Mouse (Mus musculus): Measurements from ENCODE around the gene Emid1. TPM values are rescaled to one million over a fixed set of nuclear protein-coding genes. Genes with fewer than 3 reads are reported as not detected.
A peak's percentile ranks its signal among the peaks of the same experiment; 100 is the strongest.

The Emid1 gene
- polyA plus RNA-seq, 1 experiment = 13.3 TPM

- WGBS = 87% methylated on average over 6 of the region's 6 CpGs
- peaks cover 7% of the 10 kb centered on the region for H3K4me1 ChIP-seq (ENCODE audit: control insufficient read depth, insufficient read depth, low read length)
- no peak for DNase-seq
These were observed 50.4 kb downstream of the Emid1 start for GRCm38 (mm10) chr11:5101641-5102040.

GRCm38 (mm10) chr11:5100801-5101200, 51.3 kb downstream of the Emid1 start:
- Histone ChIP-seq H3K4me1 (ENCODE audit: control insufficient read depth, insufficient read depth, low read length) (peaks cover 9% of the 10 kb centered on the region), H3K27me3 (ENCODE audit: control insufficient read depth, insufficient read depth, low read length) (no peaks in the 10 kb centered on the region), H3K4me3 (replicated peaks; ENCODE audit: insufficient read depth, low read depth, low read length) (no peak overlapping the region), H3K27ac (ENCODE audit: insufficient read depth, low read length) (no peak overlapping the region)
- TF ChIP-seq POLR2A (IDR thresholded peaks at IDR 0.05; ENCODE audit: borderline replicate concordance, insufficient read depth, low read length) (no peak), CTCF (IDR thresholded peaks at IDR 0.05; ENCODE audit: borderline replicate concordance, insufficient read depth, low read depth, low read length) (no peak)
- 40% methylated on average over 5 of the region's 5 CpGs for WGBS
- DNase-seq = no peak

More at GRCm38 (mm10) chr11:5101641-5102040, 50.4 kb downstream of the Emid1 start:
- H3K27me3 ChIP-seq (ENCODE audit: control insufficient read depth, insufficient read depth, low read length) = no peaks in the 10 kb centered on the region
- no peak for TF ChIP-seq CTCF (IDR thresholded peaks at IDR 0.05; ENCODE audit: borderline replicate concordance, insufficient read depth, low read depth, low read length)
- no peak for TF ChIP-seq POLR2A (IDR thresholded peaks at IDR 0.05; ENCODE audit: borderline replicate concordance, insufficient read depth, low read length)
- H3K4me3 ChIP-seq (replicated peaks; ENCODE audit: insufficient read depth, low read depth, low read length) = no peak overlapping the region
- H3K27ac ChIP-seq (ENCODE audit: insufficient read depth, low read length) = no peak overlapping the region

DNA sequence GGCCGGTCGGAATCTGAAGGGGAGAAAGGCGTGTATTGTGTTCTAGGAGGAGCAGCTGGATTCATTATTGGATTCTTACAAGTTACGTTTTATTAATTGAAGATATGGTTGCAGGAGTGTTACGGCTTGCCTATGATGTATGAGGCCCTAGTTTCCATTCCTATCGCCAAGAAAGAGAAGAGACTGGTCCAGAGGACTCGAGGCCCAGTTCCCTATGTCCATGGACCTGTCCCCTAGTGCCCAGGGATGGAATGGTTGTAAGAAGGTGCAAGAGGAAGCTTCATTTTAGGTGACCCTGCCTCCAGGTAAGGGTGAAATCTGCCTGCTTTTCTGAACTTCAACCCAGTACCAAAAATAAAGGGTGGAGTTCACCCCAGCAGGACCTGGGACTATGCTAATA, 51.8 kb downstream of the Emid1 start:
- DNase-seq = no peak
- H3K27me3 ChIP-seq (ENCODE audit: control insufficient read depth, insufficient read depth, low read length) = no peaks in the 10 kb centered on the region
- H3K4me3 ChIP-seq (replicated peaks; ENCODE audit: insufficient read depth, low read depth, low read length) = peak overlapping the region; percentile 86
- 0 out of 2 replicates have a peak overlapping the region, but pooled peaks have one; percentile 77 for H3K27ac ChIP-seq (ENCODE audit: insufficient read depth, low read length)
- TF ChIP-seq CTCF (IDR thresholded peaks at IDR 0.05; ENCODE audit: borderline replicate concordance, insufficient read depth, low read depth, low read length) (no peak), POLR2A (IDR thresholded peaks at IDR 0.05; ENCODE audit: borderline replicate concordance, insufficient read depth, low read length) (no peak)
- peaks cover 9% of the 10 kb centered on the region for H3K4me1 ChIP-seq (ENCODE audit: control insufficient read depth, insufficient read depth, low read length)
- WGBS = 3% methylated on average over 7 of the region's 7 CpGs

DNA sequence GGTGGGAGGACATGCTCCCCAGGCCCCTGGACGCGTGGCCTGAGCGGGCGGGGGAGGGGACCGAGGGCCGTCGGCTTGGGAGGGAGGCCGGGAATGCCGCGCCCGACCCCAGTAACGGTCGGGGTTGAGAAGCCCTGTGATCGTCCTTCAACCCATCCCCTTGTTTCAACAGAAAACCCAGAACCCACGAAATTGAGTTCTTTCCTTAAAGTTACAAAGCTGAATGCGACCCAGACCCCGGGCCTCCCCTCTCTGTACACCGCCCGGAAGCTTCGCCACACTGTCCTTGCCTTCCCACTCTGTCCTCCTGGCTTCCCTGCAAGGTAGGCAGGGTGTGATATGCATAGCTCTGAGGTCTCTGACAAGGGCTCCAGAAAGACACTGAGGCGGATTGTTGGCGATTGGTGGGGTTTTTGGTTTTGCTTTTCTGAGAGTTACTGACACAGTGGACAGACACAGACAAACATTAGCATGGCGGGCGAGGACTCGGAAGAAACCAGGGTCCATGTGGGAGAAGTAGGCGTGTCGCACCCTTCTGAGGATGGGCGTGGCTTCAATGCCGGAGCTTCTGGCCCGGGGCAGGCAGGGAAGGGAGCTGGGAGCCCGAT, 52.4 kb downstream of the Emid1 start:
- Histone ChIP-seq H3K27me3 (ENCODE audit: control insufficient read depth, insufficient read depth, low read length) (no peaks in the 10 kb centered on the region), H3K27ac (ENCODE audit: insufficient read depth, low read length) (peak overlapping the region; percentile 77), H3K4me3 (replicated peaks; ENCODE audit: insufficient read depth, low read depth, low read length) (peak overlapping the region; percentile 86), H3K4me1 (ENCODE audit: control insufficient read depth, insufficient read depth, low read length) (peaks cover 9% of the 10 kb centered on the region)
- peak; percentile 75 to 78 for DNase-seq
- no peak for TF ChIP-seq CTCF (IDR thresholded peaks at IDR 0.05; ENCODE audit: borderline replicate concordance, insufficient read depth, low read depth, low read length)
- peak; percentile 31; the same call in 1 of the 2 replicates for TF ChIP-seq POLR2A (IDR thresholded peaks at IDR 0.05; ENCODE audit: borderline replicate concordance, insufficient read depth, low read length)
- under 1% methylated on average over 31 of the region's 31 CpGs for WGBS

DNA sequence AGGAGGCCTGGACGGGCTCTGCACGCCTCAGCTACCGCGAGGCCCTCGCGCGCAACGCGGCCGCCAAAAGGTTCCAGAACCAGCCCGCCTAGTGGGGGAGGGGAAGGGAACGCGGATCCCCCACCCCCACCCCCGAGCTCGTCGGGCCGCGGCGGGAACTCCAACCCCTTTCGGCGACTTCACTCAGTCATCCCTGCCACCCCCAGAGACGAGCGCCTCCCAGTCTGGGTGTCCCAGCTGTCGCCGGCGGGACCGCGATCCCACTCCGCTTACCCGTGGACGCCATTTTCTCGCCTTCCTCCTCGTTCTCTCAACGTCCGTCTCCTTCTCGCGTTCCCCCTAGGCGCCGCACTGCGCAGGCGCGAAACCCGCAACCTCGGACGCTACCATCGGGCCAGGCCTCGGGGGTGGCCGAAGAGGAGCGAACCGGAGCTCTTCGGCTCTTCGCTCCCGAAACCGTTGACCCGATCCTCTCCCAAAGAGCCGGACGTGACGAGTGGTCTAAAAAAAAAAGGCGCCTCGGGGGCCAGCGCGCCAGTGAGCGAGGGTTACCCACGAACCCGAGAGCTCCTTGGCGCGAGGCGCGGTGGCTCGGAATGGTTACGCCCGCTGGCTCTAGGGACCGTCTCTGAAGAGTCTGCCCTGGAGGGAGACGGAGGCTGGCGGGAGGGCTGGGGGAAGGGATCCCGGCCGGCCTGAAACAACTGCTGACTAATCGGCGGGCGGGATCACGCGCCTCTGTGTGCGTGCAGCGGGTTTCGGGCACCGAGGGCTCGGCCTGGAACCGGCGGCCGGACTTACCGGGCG, 53.1 kb downstream of the Emid1 start, which contains the start of the genes Rhbdd3 and Ewsr1:
Gene Rhbdd3, plus strand, starts transcription at position 191 of the 807 bp plus-strand sequence.
Gene Ewsr1, minus strand, starts transcription at position 531 of the 807 bp plus-strand sequence.
- peak within 1 kb of the TSS; percentile 86 for H3K4me3 ChIP-seq (replicated peaks; ENCODE audit: insufficient read depth, low read depth, low read length)
- under 1% methylated on average over 92 of the region's 92 CpGs for WGBS
- peak; percentile 97 to 100 for DNase-seq
- no peaks in the 10 kb centered on the region for H3K27me3 ChIP-seq (ENCODE audit: control insufficient read depth, insufficient read depth, low read length)
- H3K27ac ChIP-seq (ENCODE audit: insufficient read depth, low read length) = peak within 1 kb of the TSS; percentile 100
- no peak for TF ChIP-seq CTCF (IDR thresholded peaks at IDR 0.05; ENCODE audit: borderline replicate concordance, insufficient read depth, low read depth, low read length)
- TF ChIP-seq POLR2A (IDR thresholded peaks at IDR 0.05; ENCODE audit: borderline replicate concordance, insufficient read depth, low read length) = peak; percentile 88
- H3K4me1 ChIP-seq (ENCODE audit: control insufficient read depth, insufficient read depth, low read length) = peaks cover 12% of the 10 kb centered on the region

GRCm38 (mm10) chr11:5098035-5098735, 53.9 kb downstream of the Emid1 start:
- WGBS = under 1% methylated on average over 44 of the region's 44 CpGs
- H3K27ac ChIP-seq (ENCODE audit: insufficient read depth, low read length) = peak overlapping the region; percentile 57
- peak overlapping the region; percentile 86 for H3K4me3 ChIP-seq (replicated peaks; ENCODE audit: insufficient read depth, low read depth, low read length)
- DNase-seq = peak; percentile 70 to 74
- H3K27me3 ChIP-seq (ENCODE audit: control insufficient read depth, insufficient read depth, low read length) = no peaks in the 10 kb centered on the region
- TF ChIP-seq POLR2A (IDR thresholded peaks at IDR 0.05; ENCODE audit: borderline replicate concordance, insufficient read depth, low read length) (no peak), CTCF (IDR thresholded peaks at IDR 0.05; ENCODE audit: borderline replicate concordance, insufficient read depth, low read depth, low read length) (no peak)
- peaks cover 13% of the 10 kb centered on the region for H3K4me1 ChIP-seq (ENCODE audit: control insufficient read depth, insufficient read depth, low read length)

- H3K27ac ChIP-seq (ENCODE audit: insufficient read depth, low read length) = no peak overlapping the region
- no peak for DNase-seq
- H3K4me3 ChIP-seq (replicated peaks; ENCODE audit: insufficient read depth, low read depth, low read length) = peak overlapping the region; percentile 39
- WGBS = 7% methylated on average over 8 of the region's 8 CpGs
- TF ChIP-seq CTCF (IDR thresholded peaks at IDR 0.05; ENCODE audit: borderline replicate concordance, insufficient read depth, low read depth, low read length) = no peak
- no peak for TF ChIP-seq POLR2A (IDR thresholded peaks at IDR 0.05; ENCODE audit: borderline replicate concordance, insufficient read depth, low read length)
- H3K27me3 ChIP-seq (ENCODE audit: control insufficient read depth, insufficient read depth, low read length) = no peaks in the 10 kb centered on the region
- H3K4me1 ChIP-seq (ENCODE audit: control insufficient read depth, insufficient read depth, low read length) = peaks cover 13% of the 10 kb centered on the region
These were observed 55.5 kb downstream of the Emid1 start for GRCm38 (mm10) chr11:5096480-5097020.
